Comparison of ENCODE assay signal across 16 mouse cellular contexts in the genomic region with DNA sequence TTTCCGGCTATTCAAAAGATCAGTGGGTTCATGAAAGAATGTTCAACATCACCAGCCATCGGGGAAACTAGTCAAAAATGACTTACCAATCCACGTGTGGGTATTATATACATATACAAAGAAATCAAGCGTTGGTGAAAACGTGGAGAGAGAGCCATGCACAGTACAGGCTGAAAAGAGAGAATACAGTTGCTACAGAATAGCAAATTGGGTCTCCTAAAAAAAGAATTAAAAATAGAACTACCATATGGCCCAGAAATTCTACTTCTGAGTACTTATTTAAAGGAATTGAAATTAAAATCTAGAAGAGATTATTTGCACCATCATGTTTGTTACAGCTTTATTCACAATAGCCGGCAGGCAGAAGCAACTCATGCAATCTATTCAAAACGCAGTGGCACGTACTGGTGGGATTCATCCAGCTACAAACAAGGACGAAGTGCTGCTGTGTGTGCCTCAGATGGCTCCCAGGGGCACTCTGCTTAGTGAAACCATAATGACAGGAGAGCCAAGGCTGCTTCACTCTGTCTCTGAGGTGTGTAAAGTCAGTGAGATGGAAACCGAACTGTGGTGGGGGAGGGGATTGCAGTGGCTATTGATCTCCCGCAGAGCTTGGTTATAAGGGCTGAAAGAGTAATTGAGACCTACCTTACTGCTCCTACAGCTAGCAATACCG. TPM values are rescaled to one million over a fixed set of nuclear protein-coding genes. Genes with fewer than 3 reads are reported as not detected.
DNase-seq lines count a peak whose midpoint lies in the region; ATAC-seq lines count a peak whose summit lies in the region.
"Had no signal": no experiment of that assay in that cellular context is flagged by ENCODE, and none has a peak within 500 bp of the region (broad histone marks: within the 10 kb centered on the region; RNA-seq: fewer than 3 reads in every experiment).

No protein-coding gene starts in this region.

- H3K4me3 ChIP-seq in hindbrain, embryonic 13.5 days: no peak overlapping the region
- H3K4me3 ChIP-seq in midbrain, embryonic 15.5 days: no peak overlapping the region
- H3K4me3 ChIP-seq: gastrocnemius, adult 2 months; limb, embryonic 10.5 days; liver, embryonic 15.5 days had no signal

- no peaks in the 10 kb centered on the region for H3K27me3 ChIP-seq in hindbrain, embryonic 13.5 days
- H3K27me3 ChIP-seq in midbrain, embryonic 15.5 days (replicated peaks): no peaks in the 10 kb centered on the region

- peak overlapping the region; percentile 64; the same call in 1 of the 2 replicates for H3K27ac ChIP-seq in hindbrain, embryonic 13.5 days
- H3K27ac ChIP-seq in midbrain, embryonic 15.5 days: peak overlapping the region; percentile 56
- H3K27ac ChIP-seq: gastrocnemius, adult 2 months; liver, embryonic 15.5 days; macrophage had no signal

- WGBS in hindbrain, embryonic 13.5 days: 45% methylated on average over 12 of the region's 12 CpGs
- WGBS in midbrain, embryonic 15.5 days: 44% methylated on average over 12 of the region's 12 CpGs

- peak; percentile 74; the same call in 1 of the 2 replicates for ATAC-seq in hindbrain, embryonic 13.5 days (ENCODE audit: low FRiP score)
- no peak for ATAC-seq in midbrain, embryonic 15.5 days (replicated peaks)

- H3K4me1 ChIP-seq in hindbrain, embryonic 13.5 days (replicated peaks): peaks cover 13% of the 10 kb centered on the region
- peaks cover 4% of the 10 kb centered on the region for H3K4me1 ChIP-seq in midbrain, embryonic 15.5 days
- H3K4me1 ChIP-seq: liver, embryonic 15.5 days had no signal

- no peaks in the 10 kb centered on the region for H3K9me3 ChIP-seq in hindbrain, embryonic 13.5 days
- H3K9me3 ChIP-seq in midbrain, embryonic 15.5 days: no peaks in the 10 kb centered on the region
- H3K9me3 ChIP-seq: limb, embryonic 10.5 days; liver, embryonic 15.5 days had no signal

- peak; percentile 8 for DNase-seq in left cerebral cortex, postnatal 4 days
- no peak for DNase-seq in left cerebral cortex, adult 11 months (ENCODE audit: low spot score)
- no peak for DNase-seq in spleen, postnatal 4 days (ENCODE audit: low spot score in 2 of 2)
- no peak for DNase-seq in right cerebral cortex, postnatal 25 days
- DNase-seq in ovary, adult 18-20 months (ENCODE audit: low spot score): no peak
- DNase-seq: adrenal gland, adult 8-10 months; gastrocnemius, adult 2 months; heart, postnatal 36 days; kidney, adult 2 months; right cerebral cortex, postnatal 14 days; thymus, postnatal 14 days had no signal

- intact Hi-C loops in left cerebral cortex, postnatal 4 days (cut with DNase I): no loop called here

- H3K36me3 ChIP-seq in hindbrain, embryonic 13.5 days: no peaks in the 10 kb centered on the region
- no peaks in the 10 kb centered on the region for H3K36me3 ChIP-seq in midbrain, embryonic 15.5 days (replicated peaks)
- H3K36me3 ChIP-seq: limb, embryonic 10.5 days; liver, embryonic 15.5 days had no signal

- H3K9ac ChIP-seq in hindbrain, embryonic 13.5 days: no peak overlapping the region
- peak overlapping the region; percentile 12; the same call in 1 of the 2 replicates for H3K9ac ChIP-seq in midbrain, embryonic 15.5 days
- H3K9ac ChIP-seq: liver, embryonic 15.5 days had no signal

- H3K4me2 ChIP-seq in hindbrain, embryonic 13.5 days: 0 out of 2 replicates have a peak overlapping the region, but pooled peaks have one; percentile 15
- no peak overlapping the region for H3K4me2 ChIP-seq in midbrain, embryonic 15.5 days
- H3K4me2 ChIP-seq: liver, embryonic 15.5 days had no signal

RNA-seq across cellular contexts. Expression of a gene that starts 19.1 kb away (rescaled TPM):
- 100 to 1,000 TPM in 1 of 2 experiments, 10 to 100 TPM in 1; 89.8 to 101 TPM for total RNA-seq in left cerebral cortex, postnatal 4 days (2021)
- polyA plus RNA-seq in hindbrain, embryonic 13.5 days (2015; fragmentation: Nextera tagmentation; extraction: Ambion mirVana): 12.2 and 13.6 TPM in 2 replicates
- 34.4 and 38.5 TPM in 2 replicates for polyA plus RNA-seq in midbrain, embryonic 15.5 days (2015; fragmentation: Nextera tagmentation; extraction: Ambion mirVana)
- total RNA-seq: heart, postnatal 36 days had no signal
- polyA plus RNA-seq: macrophage had no signal

RNA-seq across cellular contexts. Expression of a gene that starts 50.4 kb away (rescaled TPM):
- total RNA-seq in left cerebral cortex, postnatal 4 days (2021): 10 to 100 TPM; 10.2 to 12.2 TPM
- 60.5 and 77.1 TPM in 2 replicates for polyA plus RNA-seq in hindbrain, embryonic 13.5 days (2015; fragmentation: Nextera tagmentation; extraction: Ambion mirVana)
- polyA plus RNA-seq in midbrain, embryonic 15.5 days (2015; fragmentation: Nextera tagmentation; extraction: Ambion mirVana): 23.5 and 29.8 TPM in 2 replicates
- polyA plus RNA-seq: macrophage had no signal

RNA-seq across cellular contexts. Expression of a gene that starts 56.6 kb away (rescaled TPM):
- 1 to 10 TPM; 1.5 to 2.1 TPM for total RNA-seq in left cerebral cortex, postnatal 4 days (2021)
- 0.06 and 0.14 TPM in 2 replicates for polyA plus RNA-seq in hindbrain, embryonic 13.5 days (2015; fragmentation: Nextera tagmentation; extraction: Ambion mirVana)
- 0.31 TPM in 2 replicates for polyA plus RNA-seq in midbrain, embryonic 15.5 days (2015; fragmentation: Nextera tagmentation; extraction: Ambion mirVana)
- polyA plus RNA-seq: macrophage had no signal

RNA-seq across cellular contexts. Expression of a gene that starts 59.4 kb away (rescaled TPM):
- 10 to 100 TPM; 65.1 to 69.8 TPM for total RNA-seq in left cerebral cortex, postnatal 4 days (2021)
- polyA plus RNA-seq in hindbrain, embryonic 13.5 days (2015; fragmentation: Nextera tagmentation; extraction: Ambion mirVana): 78.3 and 82.6 TPM in 2 replicates
- 72.3 and 73.1 TPM in 2 replicates for polyA plus RNA-seq in midbrain, embryonic 15.5 days (2015; fragmentation: Nextera tagmentation; extraction: Ambion mirVana)
